Mouse (Mus musculus): ENCODE results near the gene Tex47.
A peak's percentile ranks its signal among the peaks of the same experiment; 100 is the strongest.

Tex47 gene

DNA sequence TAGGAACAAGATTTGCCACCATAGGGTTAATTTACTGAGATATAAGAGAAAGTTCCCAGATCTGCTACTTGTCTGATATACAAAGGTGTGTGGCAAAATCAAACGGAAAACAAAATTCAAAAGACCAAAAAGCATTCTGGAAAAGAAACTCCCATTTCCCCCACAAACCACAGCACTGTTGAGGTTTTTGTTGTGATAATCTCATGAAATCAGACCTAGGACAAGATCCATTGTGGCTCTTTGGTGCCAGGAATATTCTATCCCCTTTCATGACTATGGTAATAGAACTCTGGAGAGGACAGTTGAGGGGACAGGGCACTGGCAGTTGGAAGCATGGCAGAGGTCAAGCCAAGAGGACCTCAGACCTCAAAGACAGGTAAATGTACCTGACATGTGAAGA, at the start of gene Tex47:
Tex47 (plus strand) TSS at position 301 of the 400 bp plus-strand sequence.
- DNase-seq (ENCODE audit: low spot score in 2 of 2) = no peak

DNA sequence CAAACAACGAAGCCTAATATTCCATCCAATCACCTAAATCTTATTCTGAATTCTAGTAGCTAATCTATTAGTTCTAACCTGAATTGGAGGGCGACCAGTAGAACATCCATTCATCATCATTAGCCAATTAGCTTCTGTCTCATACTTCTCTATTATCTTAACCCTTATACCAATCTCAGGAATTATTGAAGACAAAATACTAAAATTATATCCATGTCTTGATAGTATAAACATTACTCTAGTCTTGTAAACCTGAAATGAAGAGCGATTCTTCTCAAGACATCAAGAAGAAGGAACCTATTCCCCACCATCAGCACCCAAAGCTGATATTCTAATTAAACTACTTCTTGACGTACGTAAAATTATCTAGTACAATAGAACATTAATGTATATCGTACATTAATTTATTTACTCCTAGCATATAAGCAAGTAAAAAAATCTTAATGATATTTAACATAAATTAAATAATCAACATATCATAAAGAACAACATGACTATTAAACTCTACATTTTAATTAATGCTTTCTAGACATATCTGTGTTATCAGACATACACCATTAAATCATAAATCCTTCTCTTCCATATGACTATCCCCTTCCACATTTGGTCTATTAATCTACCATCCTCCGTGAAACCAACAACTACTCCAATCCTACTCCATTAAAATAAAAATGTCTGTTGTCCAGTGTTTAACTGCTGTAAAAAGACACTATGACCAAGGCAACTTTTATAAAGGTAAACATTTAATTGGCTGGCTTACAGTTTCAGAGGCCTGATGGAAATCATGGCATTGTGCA, 27.1 kb upstream of the Tex47 start:
- no peak for DNase-seq (ENCODE audit: low spot score in 2 of 2)

DNA sequence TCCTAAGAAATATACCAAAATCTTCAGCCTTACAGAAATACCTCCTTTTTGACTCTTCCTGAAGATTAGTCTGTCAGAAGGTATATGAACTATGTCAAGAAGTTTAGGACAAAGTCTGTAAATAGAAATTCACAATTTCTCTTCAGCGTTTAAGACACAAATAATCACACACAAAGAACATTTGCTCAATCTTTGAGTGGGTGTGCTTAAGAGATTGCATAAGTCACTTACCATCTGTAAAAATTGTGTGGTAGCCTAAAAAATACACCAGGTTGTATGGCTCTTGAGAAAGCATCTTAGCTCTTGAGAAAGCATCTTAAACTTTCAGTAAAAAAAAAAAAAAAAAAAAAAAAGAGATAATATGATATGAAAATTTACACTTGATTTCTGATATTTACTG, 19.6 kb upstream of the Tex47 start:
- no peak for DNase-seq (ENCODE audit: low spot score in 2 of 2)

DNA sequence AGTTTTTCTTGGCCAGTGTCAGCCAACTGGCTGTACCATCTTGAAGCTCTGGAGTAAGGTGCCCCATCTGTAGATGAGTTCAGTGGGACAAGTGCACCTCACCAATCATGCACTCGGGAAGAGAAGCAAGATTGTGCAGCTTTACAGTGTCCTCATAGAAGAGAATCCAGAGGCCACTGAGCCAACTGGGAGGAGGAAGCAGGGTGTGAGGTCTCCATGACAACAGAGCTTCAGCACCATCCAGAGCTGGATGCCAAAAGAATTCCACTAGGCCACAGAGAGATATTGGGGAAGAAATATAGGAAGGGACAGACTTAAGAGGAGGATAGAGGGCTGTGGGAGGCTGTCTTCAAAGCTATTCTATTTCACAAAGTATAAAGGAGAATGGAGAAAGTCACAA, 950 bp upstream of the Tex47 start:
- DNase-seq (ENCODE audit: low spot score in 2 of 2) = no peak

- no peak for DNase-seq (ENCODE audit: low spot score in 2 of 2)
These were observed 21.7 kb downstream of the Tex47 start for GRCm38 (mm10) chr5:7325594-7325993.

- DNase-seq (ENCODE audit: low spot score in 2 of 2) = peak; percentile 9 to 27
These were observed 40.5 kb downstream of the Tex47 start, which contains the start of gene Zfp804b for GRCm38 (mm10) chr5:7344145-7345010. Gene Zfp804b, minus strand, starts transcription at chr5:7344756.

DNA sequence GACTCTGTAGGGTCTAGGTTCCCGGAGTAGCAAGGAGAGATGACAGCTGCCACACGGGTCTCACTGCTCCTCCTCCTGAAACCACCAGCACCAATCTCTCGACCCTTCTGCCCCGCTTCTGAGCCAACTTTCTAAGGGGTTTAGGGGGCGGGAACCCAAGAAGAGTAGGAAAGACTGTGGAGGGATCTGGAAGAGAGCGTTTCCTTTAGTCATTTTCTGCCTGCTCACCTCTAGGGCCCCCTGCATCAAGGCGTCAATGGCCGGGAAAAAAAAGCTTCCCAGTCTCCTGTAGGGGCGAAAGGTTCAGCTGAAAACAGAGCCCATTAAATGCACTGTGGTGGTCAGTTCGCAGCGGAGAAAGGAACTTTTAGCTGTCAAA, 41.1 kb downstream of the Tex47 start:
- no peak for DNase-seq (ENCODE audit: low spot score in 2 of 2)
